ENCODE assay signal across 12 mouse cellular contexts in the genomic region with DNA sequence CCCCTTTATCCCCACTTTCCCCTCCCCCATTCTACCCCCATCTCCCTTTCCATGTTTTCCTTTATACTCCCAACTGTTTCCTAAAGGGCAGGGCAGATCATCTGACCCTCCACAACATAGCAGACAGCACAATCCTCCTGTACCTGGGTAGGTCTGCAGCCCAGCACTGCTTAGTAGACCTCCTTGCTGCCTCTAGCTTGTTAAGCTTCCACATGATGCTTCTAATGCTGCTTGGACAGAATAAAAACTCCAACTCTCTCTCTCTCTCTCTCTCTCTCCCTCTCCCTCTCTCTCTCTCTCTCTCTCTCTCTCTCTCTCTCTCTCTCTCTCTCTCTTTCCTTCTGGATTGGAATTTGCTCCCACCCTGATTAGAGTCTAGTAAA.
A peak's percentile ranks its signal among the peaks of the same experiment; 100 is the strongest.
DNase-seq lines count a peak whose midpoint lies in the region; ATAC-seq and TF ChIP-seq lines count a peak whose summit lies in the region.
"Had no signal": no experiment of that assay in that cellular context is flagged by ENCODE, and none has a peak within 500 bp of the region (broad histone marks: within the 10 kb centered on the region; RNA-seq: fewer than 3 reads in every experiment).

No protein-coding gene starts in this region.

- no peaks in the 10 kb centered on the region for H3K27me3 ChIP-seq in heart, embryonic 11.5 days (ENCODE audit: control insufficient read depth, insufficient read depth, low read length)
- H3K27me3 ChIP-seq in lung, embryonic 14.5 days (ENCODE audit: insufficient read depth, low read length), result no peaks in the 10 kb centered on the region
- H3K27me3 ChIP-seq in limb, embryonic 11.5 days (ENCODE audit: control insufficient read depth, insufficient read depth, low read length), result no peaks in the 10 kb centered on the region
- no peaks in the 10 kb centered on the region for H3K27me3 ChIP-seq in midbrain, embryonic 14.5 days (ENCODE audit: control insufficient read depth, insufficient read depth, low read length)

- TF ChIP-seq CTCF in lung, embryonic 14.5 days (IDR thresholded peaks at IDR 0.05; ENCODE audit: low read depth), result no peak

- no peaks in the 10 kb centered on the region for H3K9me3 ChIP-seq in heart, embryonic 11.5 days (replicated peaks; ENCODE audit: control insufficient read depth, low read length)
- no peaks in the 10 kb centered on the region for H3K9me3 ChIP-seq in lung, embryonic 14.5 days (ENCODE audit: low read depth, low read length)
- H3K9me3 ChIP-seq in limb, embryonic 11.5 days (ENCODE audit: control insufficient read depth, low read length), result no peaks in the 10 kb centered on the region
- no peaks in the 10 kb centered on the region for H3K9me3 ChIP-seq in midbrain, embryonic 14.5 days (ENCODE audit: control insufficient read depth, low read length)

- intact Hi-C loops in heart, postnatal 14 days (cut with DNase I), result no loop called here

- H3K4me1 ChIP-seq in heart, embryonic 11.5 days (ENCODE audit: control insufficient read depth, insufficient read depth, low read length), result peaks cover 47% of the 10 kb centered on the region
- H3K4me1 ChIP-seq in lung, embryonic 14.5 days (ENCODE audit: insufficient read depth), result peaks cover 15% of the 10 kb centered on the region
- H3K4me1 ChIP-seq in limb, embryonic 11.5 days (ENCODE audit: control insufficient read depth, insufficient read depth, low read length), result peaks cover 60% of the 10 kb centered on the region
- peaks cover 9% of the 10 kb centered on the region; the same call in 1 of the 2 replicates for H3K4me1 ChIP-seq in midbrain, embryonic 14.5 days (ENCODE audit: control insufficient read depth, insufficient read depth, low read length)

- peak overlapping the region; percentile 19; the same call in 1 of the 2 replicates for H3K4me2 ChIP-seq in heart, embryonic 11.5 days
- peak overlapping the region; percentile 27; the same call in 1 of the 2 replicates for H3K4me2 ChIP-seq in lung, embryonic 14.5 days
- no peak overlapping the region for H3K4me2 ChIP-seq in limb, embryonic 11.5 days (ENCODE audit: low read depth, severe bottlenecking)
- no peak overlapping the region for H3K4me2 ChIP-seq in midbrain, embryonic 14.5 days (ENCODE audit: low read length)

- no peak overlapping the region; the same call in 1 of the 2 replicates for H3K4me3 ChIP-seq in heart, embryonic 11.5 days (ENCODE audit: low read depth, low read length)
- no peak overlapping the region for H3K4me3 ChIP-seq in lung, embryonic 14.5 days (ENCODE audit: low read depth, low read length)
- no peak overlapping the region for H3K4me3 ChIP-seq in limb, embryonic 11.5 days (ENCODE audit: low read depth, low read length)
- H3K4me3 ChIP-seq in midbrain, embryonic 14.5 days (replicated peaks; ENCODE audit: low read depth, low read length), result no peak overlapping the region

- no peaks in the 10 kb centered on the region for H3K36me3 ChIP-seq in heart, embryonic 11.5 days (ENCODE audit: control insufficient read depth, insufficient read depth, low read length)
- H3K36me3 ChIP-seq in lung, embryonic 14.5 days (ENCODE audit: insufficient read depth), result no peaks in the 10 kb centered on the region
- H3K36me3 ChIP-seq in limb, embryonic 11.5 days (ENCODE audit: control insufficient read depth, insufficient read depth, low read length), result no peaks in the 10 kb centered on the region
- no peaks in the 10 kb centered on the region for H3K36me3 ChIP-seq in midbrain, embryonic 14.5 days (ENCODE audit: control insufficient read depth, insufficient read depth, low read length)

- peak overlapping the region; percentile 41; the same call in 1 of the 2 replicates for H3K27ac ChIP-seq in heart, embryonic 11.5 days (ENCODE audit: low read depth, low read length)
- H3K27ac ChIP-seq in lung, embryonic 14.5 days (ENCODE audit: low read depth), result no peak overlapping the region; the same call in 1 of the 2 replicates
- H3K27ac ChIP-seq in limb, embryonic 11.5 days (replicated peaks; ENCODE audit: low read depth, low read length), result peak overlapping the region; percentile 23; the same call in 1 of the 2 replicates
- H3K27ac ChIP-seq in midbrain, embryonic 14.5 days (replicated peaks; ENCODE audit: low read depth, low read length), result no peak overlapping the region

- no peak for DNase-seq in heart, postnatal 14 days
- no peak for DNase-seq in lung, embryonic 14.5 days
- DNase-seq in lung, postnatal 36 days, result no peak
- DNase-seq in limb, embryonic 11.5 days (ENCODE audit: low spot score), result no peak
- peak; percentile 21 for DNase-seq in midbrain, embryonic 14.5 days
- DNase-seq in lung, adult 18-20 months, result no peak
- DNase-seq in adrenal gland, postnatal 10 days, result no peak
- DNase-seq: cerebellum, postnatal 25 days; gastrocnemius, postnatal 10 days; left cerebral cortex, postnatal 4 days; thymus, postnatal 25 days had no signal

- ATAC-seq in heart, embryonic 11.5 days (replicated peaks; ENCODE audit: insufficient number of reproducible peaks, low FRiP score, low TSS enrichment), result no peak
- ATAC-seq in lung, embryonic 14.5 days (ENCODE audit: insufficient read depth), result no peak
- no peak for ATAC-seq in limb, embryonic 11.5 days (ENCODE audit: insufficient number of reproducible peaks, low FRiP score, low TSS enrichment, low read depth)
- ATAC-seq in midbrain, embryonic 14.5 days (ENCODE audit: low FRiP score, low TSS enrichment), result no peak

- no peak overlapping the region for H3K9ac ChIP-seq in heart, embryonic 11.5 days (ENCODE audit: low read depth, low read length)
- no peak overlapping the region for H3K9ac ChIP-seq in lung, embryonic 14.5 days
- no peak overlapping the region for H3K9ac ChIP-seq in limb, embryonic 11.5 days (ENCODE audit: low read length)
- no peak overlapping the region for H3K9ac ChIP-seq in midbrain, embryonic 14.5 days (replicated peaks; ENCODE audit: low read length)

Comparison
In these comparisons a context has a peak if more than half of its experiments do, and no peak if none do; other contexts are left out.
1. H3K27ac ChIP-seq: peak in heart, embryonic 11.5 days (single experiment) and limb, embryonic 11.5 days (single experiment); none in lung, embryonic 14.5 days (single experiment) and midbrain, embryonic 14.5 days (single experiment).
2. H3K4me2 ChIP-seq: peak in heart, embryonic 11.5 days (single experiment) and lung, embryonic 14.5 days (single experiment); none in limb, embryonic 11.5 days (single experiment) and midbrain, embryonic 14.5 days (single experiment).